Mouse (Mus musculus): ENCODE measurements at regions not wholly inside any gene's neighbourhood (a gene's known extent, or its start where the extent isn't known, plus 50 kb on each side); places are given as distances from the start of the nearest gene placed in this dataset.

DNA sequence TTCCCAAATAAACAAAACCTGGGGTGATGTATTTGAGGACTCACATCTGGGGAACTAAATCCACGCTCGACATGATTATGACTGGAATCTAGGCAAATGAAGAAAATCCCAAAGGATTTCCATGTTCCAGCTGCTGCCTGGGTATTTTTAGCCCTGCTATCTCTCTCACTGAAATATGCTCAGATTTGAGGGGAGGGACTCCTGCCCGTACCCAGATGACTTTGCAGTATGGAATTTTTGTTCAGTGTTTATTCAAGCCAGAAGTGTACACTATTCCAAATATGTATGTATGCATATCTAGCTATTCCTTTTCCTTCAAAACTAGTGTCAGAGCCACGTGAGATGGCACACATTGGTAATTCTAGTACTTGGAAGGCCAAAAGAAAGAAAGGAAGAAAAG, 72.1 kb downstream of the Tmem215 start:
- no peak overlapping the region for H3K27ac ChIP-seq (ENCODE audit: control insufficient read depth, low read depth, low read length)
- H3K9ac ChIP-seq (ENCODE audit: control insufficient read depth, low read depth, low read length, poor library complexity, severe bottlenecking): no peak overlapping the region
- no peak for DNase-seq (ENCODE audit: low read depth, low spot score)
- H3K4me1 ChIP-seq (ENCODE audit: control insufficient read depth in 1 of 2, insufficient read depth in 2 of 2, low read length in 2 of 2): 0 out of 4 replicates have a peak, but pooled peaks cover 0 to 1% of the 10 kb centered on the region in 2 experiments
- no peak overlapping the region for H3K4me3 ChIP-seq (ENCODE audit: control insufficient read depth in 1 of 2, insufficient read depth in 1 of 2, low read depth in 2 of 2, low read length in 2 of 2)
- no peaks in the 10 kb centered on the region for H3K9me3 ChIP-seq (replicated peaks; ENCODE audit: insufficient read depth, low read length)
- no peaks in the 10 kb centered on the region for H3K36me3 ChIP-seq (ENCODE audit: control insufficient read depth in 1 of 2, insufficient read depth in 2 of 2, low read length in 2 of 2)
- TF ChIP-seq MAX (IDR thresholded peaks at IDR 0.05; ENCODE audit: low read length): no peak
- no peak for TF ChIP-seq ELF1 (IDR thresholded peaks at IDR 0.05; ENCODE audit: low read depth, low read length)
- TF ChIP-seq MAFK (IDR thresholded peaks at IDR 0.05; ENCODE audit: borderline replicate concordance, low read depth, low read length): no peak
- no peak for TF ChIP-seq E2F4 (IDR thresholded peaks at IDR 0.05; ENCODE audit: borderline replicate concordance, low read depth, low read length)
- TF ChIP-seq TAL1 (IDR thresholded peaks at IDR 0.05; ENCODE audit: low read length): no peak
- TF ChIP-seq ZC3H11A (IDR thresholded peaks at IDR 0.05; ENCODE audit: low read depth, low read length): no peak
- TF ChIP-seq SMC3 (IDR thresholded peaks at IDR 0.05; ENCODE audit: low read depth, low read length): no peak
- no peak for TF ChIP-seq POLR2AphosphoS5 (IDR thresholded peaks at IDR 0.05; ENCODE audit: borderline replicate concordance, low read depth, low read length)
- no peak for TF ChIP-seq CHD1 (IDR thresholded peaks at IDR 0.05; ENCODE audit: low read depth, low read length)
- no peak for TF ChIP-seq CHD2 (IDR thresholded peaks at IDR 0.05; ENCODE audit: low read length)
- no peak for TF ChIP-seq SIN3A (IDR thresholded peaks at IDR 0.05; ENCODE audit: low read length)
- TF ChIP-seq EP300 (IDR thresholded peaks at IDR 0.05; ENCODE audit: low read depth in 1 of 2, low read length in 2 of 2): no peak
- TF ChIP-seq MXI1 (IDR thresholded peaks at IDR 0.05; ENCODE audit: low read depth, low read length): no peak
- H3K27me3 ChIP-seq (ENCODE audit: control insufficient read depth in 1 of 2, insufficient read depth in 2 of 2, low read length in 2 of 2): no peaks in the 10 kb centered on the region
- H3K79me2 ChIP-seq (ENCODE audit: control insufficient read depth, insufficient read depth, low read length, poor library complexity): no peaks in the 10 kb centered on the region

GRCm38 (mm10) chr4:40544806-40545205, 72.8 kb downstream of the Tmem215 start:
- Histone ChIP-seq H3K4me3 (ENCODE audit: control insufficient read depth in 1 of 2, insufficient read depth in 1 of 2, low read depth in 2 of 2, low read length in 2 of 2) (no peak overlapping the region), H3K27ac (ENCODE audit: control insufficient read depth, low read depth, low read length) (no peak overlapping the region), H3K4me1 (ENCODE audit: control insufficient read depth in 1 of 2, insufficient read depth in 2 of 2, low read length in 2 of 2) (no peaks in the 10 kb centered on the region), H3K9me3 (replicated peaks; ENCODE audit: insufficient read depth, low read length) (no peaks in the 10 kb centered on the region), H3K36me3 (ENCODE audit: control insufficient read depth in 1 of 2, insufficient read depth in 2 of 2, low read length in 2 of 2) (no peaks in the 10 kb centered on the region), H3K9ac (ENCODE audit: control insufficient read depth, low read depth, low read length, poor library complexity, severe bottlenecking) (no peak overlapping the region), H3K79me2 (ENCODE audit: control insufficient read depth, insufficient read depth, low read length, poor library complexity) (no peaks in the 10 kb centered on the region), H3K27me3 (ENCODE audit: control insufficient read depth in 1 of 2, insufficient read depth in 2 of 2, low read length in 2 of 2) (no peaks in the 10 kb centered on the region)
- no peak for TF ChIP-seq ZKSCAN1 (IDR thresholded peaks at IDR 0.05; ENCODE audit: low read depth, low read length)
- TF ChIP-seq MAFK (IDR thresholded peaks at IDR 0.05; ENCODE audit: borderline replicate concordance, low read depth, low read length): no peak
- no peak for TF ChIP-seq BHLHE40 (IDR thresholded peaks at IDR 0.05; ENCODE audit: borderline replicate concordance, low read depth, low read length)
- TF ChIP-seq POLR2A (IDR thresholded peaks at IDR 0.05; ENCODE audit: control insufficient read depth in 1 of 2, insufficient read depth in 1 of 2, low read depth in 1 of 2, low read length in 2 of 2, poor library complexity in 1 of 2): no peak
- TF ChIP-seq POLR2AphosphoS2 (IDR thresholded peaks at IDR 0.05; ENCODE audit: low read length): no peak
- no peak for TF ChIP-seq MAZ (IDR thresholded peaks at IDR 0.05; ENCODE audit: low read depth, low read length)
- no peak for TF ChIP-seq GABPA (IDR thresholded peaks at IDR 0.05; ENCODE audit: low read depth, low read length)
- TF ChIP-seq MEF2A (IDR thresholded peaks at IDR 0.05; ENCODE audit: extremely low read depth, insufficient replicate concordance, low read depth, low read length, poor library complexity, severe bottlenecking): no peak
- no peak for TF ChIP-seq TAL1 (IDR thresholded peaks at IDR 0.05; ENCODE audit: low read length)
- no peak for TF ChIP-seq NRF1 (IDR thresholded peaks at IDR 0.05; ENCODE audit: insufficient read depth, low read depth, low read length, poor library complexity, severe bottlenecking)
- TF ChIP-seq UBTF (IDR thresholded peaks at IDR 0.05; ENCODE audit: borderline replicate concordance, insufficient read depth, low read depth, low read length): no peak
- TF ChIP-seq NELFE (IDR thresholded peaks at IDR 0.05; ENCODE audit: low read depth, low read length): no peak
- TF ChIP-seq SIN3A (IDR thresholded peaks at IDR 0.05; ENCODE audit: low read length): no peak
- no peak for TF ChIP-seq E2F4 (IDR thresholded peaks at IDR 0.05; ENCODE audit: borderline replicate concordance, low read depth, low read length)
- no peak for DNase-seq (ENCODE audit: low read depth, low spot score)
